Mouse (Mus musculus) lung, postnatal 0 days (tissue): ENCODE measurements around the gene 2900011O08Rik.

Source experiments
- CTCF ChIP-seq: IDR thresholded peaks from 2 replicates; pipeline ENCODE4 v1.5.1; 2016; ENCODE audit warnings: antibody characterized with exemption, mild to moderate bottlenecking
- EP300 ChIP-seq: IDR thresholded peaks from 2 replicates; pipeline ENCODE4 v1.6.1; 2016; ENCODE audit warnings: antibody characterized with exemption, mild to moderate bottlenecking, control low read depth

GRCm38 (mm10) chr16:14143298-14143697 is 156.9 kb downstream of the 2900011O08Rik start:
- TF ChIP-seq CTCF (no peak), EP300 (no peak)
